Mouse (Mus musculus) CH12.LX (cell line): ENCODE data around the gene Trpt1. TPM values are rescaled to one million over a fixed set of nuclear protein-coding genes. Genes with fewer than 3 reads are reported as not detected.

Experiments used
- DNase-seq: peaks from one replicate; pipeline ENCODE4 v3.0.0-alpha.2; 2013; ENCODE audit errors: extremely low read depth
- H3K27ac ChIP-seq: 2 replicates; pipeline ENCODE4 v1.5.1; 2012; ENCODE audit warnings: low read depth, mild to moderate bottlenecking, control low read depth, moderate library complexity; ENCODE audit not compliant: insufficient read depth
- H3K27me3 ChIP-seq: replicated peaks from 2 replicates; pipeline ENCODE3; 2012; ENCODE audit warnings: inconsistent platforms
- H3K36me3 ChIP-seq, 2 experiments: replicated peaks in 1 of 2; 2 replicates each; pipeline versions ENCODE3 to v1.6.1; 2012; ENCODE audit warnings: inconsistent platforms in 1 of 2, low read length in 1 of 2, mild to moderate bottlenecking in 1 of 2, mixed read lengths in 1 of 2, moderate library complexity in 1 of 2; ENCODE audit not compliant: control insufficient read depth in 1 of 2, insufficient read depth in 1 of 2
- H3K4me1 ChIP-seq, 2 experiments: 2 replicates each; pipeline ENCODE4 v1.6.1; 2012; ENCODE audit warnings: inconsistent platforms in 1 of 2, moderate library complexity in 1 of 2; ENCODE audit not compliant: insufficient read depth in 2 of 2, control insufficient read depth in 1 of 2
- H3K4me2 ChIP-seq: 2 replicates; pipeline ENCODE4 v1.6.1; 2012; ENCODE audit warnings: low read depth, mild to moderate bottlenecking, control low read depth; ENCODE audit not compliant: poor library complexity, insufficient read depth, severe bottlenecking
- H3K4me3 ChIP-seq, 3 experiments: fragments of 150-350 bp in 1 of 3; sonication (generic) in 1 of 3; replicated peaks in 1 of 3; 2 replicates each; pipeline versions ENCODE3 to v1.5.1; 2011 to 2012; ENCODE audit warnings: low read depth in 2 of 3, low read length in 2 of 3, mild to moderate bottlenecking in 2 of 3, moderate library complexity in 2 of 3, control low read depth in 1 of 3, improper control_type of control experiment in 1 of 3, inconsistent platforms in 1 of 3, mixed read lengths in 1 of 3; ENCODE audit not compliant: poor library complexity in 1 of 3
- H3K79me2 ChIP-seq: replicated peaks from 2 replicates; pipeline ENCODE4 v1.6.1; 2012; ENCODE audit warnings: mild to moderate bottlenecking, moderate library complexity; ENCODE audit not compliant: control insufficient read depth, poor library complexity, insufficient read depth, severe bottlenecking; ENCODE audit errors: extremely low read depth
- H3K9ac ChIP-seq: 2 replicates; pipeline ENCODE4 v1.6.1; 2012; ENCODE audit warnings: low read depth, mild to moderate bottlenecking, control low read depth, moderate library complexity; ENCODE audit not compliant: insufficient read depth
- H3K9me3 ChIP-seq: replicated peaks from 2 replicates; pipeline ENCODE3; 2012; ENCODE audit warnings: low read length, inconsistent platforms, mixed read lengths
- BHLHE40 ChIP-seq: IDR thresholded peaks from 2 replicates; pipeline ENCODE4 v1.6.1; 2011; ENCODE audit warnings: mild to moderate bottlenecking, low read depth, low read length, improper control_type of control experiment
- CHD1 ChIP-seq: IDR thresholded peaks from 2 replicates; pipeline ENCODE4 v1.6.1; 2012; ENCODE audit warnings: low read depth, low read length, improper control_type of control experiment, inconsistent platforms
- CHD2 ChIP-seq: IDR thresholded peaks from 2 replicates; pipeline ENCODE4 v1.6.1; 2011; ENCODE audit warnings: low read length, improper control_type of control experiment
- E2F4 ChIP-seq: IDR thresholded peaks from 2 replicates; pipeline ENCODE4 v1.6.1; 2011; ENCODE audit warnings: low read depth, low read length, improper control_type of control experiment; ENCODE audit not compliant: insufficient replicate concordance
- EP300 ChIP-seq: IDR thresholded peaks from 2 replicates; pipeline ENCODE4 v1.6.1; 2011; ENCODE audit warnings: low read length, improper control_type of control experiment
- ETS1 ChIP-seq: conservative IDR thresholded peaks from 2 replicates; pipeline ENCODE4 v1.6.1; 2012; ENCODE audit warnings: low read depth, mild to moderate bottlenecking, inconsistent platforms, low read length, improper control_type of control experiment, moderate library complexity
- GABPA ChIP-seq: IDR thresholded peaks from 2 replicates; pipeline ENCODE4 v1.6.1; 2012; ENCODE audit warnings: low read depth, low read length, improper control_type of control experiment, inconsistent platforms; ENCODE audit not compliant: insufficient replicate concordance
- HCFC1 ChIP-seq: IDR thresholded peaks from 2 replicates; pipeline ENCODE4 v1.6.1; 2012; ENCODE audit warnings: low read depth, mild to moderate bottlenecking, inconsistent platforms, low read length, improper control_type of control experiment
- IRF4 ChIP-seq: IDR thresholded peaks from 2 replicates; pipeline ENCODE4 v1.6.1; 2014; ENCODE audit warnings: low read depth, mild to moderate bottlenecking, inconsistent platforms, low read length, improper control_type of control experiment
- JUN ChIP-seq: IDR thresholded peaks from 2 replicates; pipeline ENCODE4 v1.6.1; 2011; ENCODE audit warnings: low read depth, mild to moderate bottlenecking, low read length, improper control_type of control experiment, moderate library complexity; ENCODE audit not compliant: insufficient read depth
- JUND ChIP-seq: conservative IDR thresholded peaks from 2 replicates; pipeline ENCODE4 v1.6.1; 2011; ENCODE audit warnings: low read depth, low read length, improper control_type of control experiment
- KAT2A ChIP-seq: IDR thresholded peaks from 2 replicates; pipeline ENCODE4 v1.6.1; 2012; ENCODE audit warnings: low read length, improper control_type of control experiment, inconsistent platforms; ENCODE audit not compliant: insufficient replicate concordance
- MAFK ChIP-seq: IDR thresholded peaks from 2 replicates; pipeline ENCODE4 v1.6.1; 2011; ENCODE audit warnings: low read length, improper control_type of control experiment; ENCODE audit not compliant: insufficient replicate concordance
- MAX ChIP-seq: IDR thresholded peaks from 2 replicates; pipeline ENCODE4 v1.6.1; 2011; ENCODE audit warnings: low read length, improper control_type of control experiment
- MAZ ChIP-seq: IDR thresholded peaks from 2 replicates; pipeline ENCODE4 v1.6.1; 2012; ENCODE audit warnings: low read depth, mild to moderate bottlenecking, inconsistent platforms, low read length, improper control_type of control experiment, moderate library complexity
- MEF2A ChIP-seq: IDR thresholded peaks from 2 replicates; pipeline ENCODE4 v1.6.1; 2014; ENCODE audit warnings: low read depth, mild to moderate bottlenecking, inconsistent platforms, low read length, improper control_type of control experiment, borderline replicate concordance
- MXI1 ChIP-seq: IDR thresholded peaks from 2 replicates; pipeline ENCODE4 v1.6.1; 2011; ENCODE audit warnings: mild to moderate bottlenecking, low read depth, low read length, improper control_type of control experiment
- MYC ChIP-seq: IDR thresholded peaks from 2 replicates; pipeline ENCODE4 v1.6.1; 2011; ENCODE audit warnings: low read depth, mild to moderate bottlenecking, improper control_type of control experiment, low read length
- NELFE ChIP-seq: IDR thresholded peaks from 2 replicates; pipeline ENCODE4 v1.6.1; 2011; ENCODE audit warnings: low read depth, low read length, improper control_type of control experiment
- NRF1 ChIP-seq: IDR thresholded peaks from 2 replicates; pipeline ENCODE4 v1.6.1; 2014; ENCODE audit warnings: low read depth, mild to moderate bottlenecking, inconsistent platforms, low read length, improper control_type of control experiment, moderate library complexity
- POLR2A ChIP-seq: IDR thresholded peaks from 2 replicates; pipeline ENCODE4 v1.6.1; 2011; ENCODE audit warnings: low read depth, mild to moderate bottlenecking, improper control_type of control experiment, low read length
- POLR2AphosphoS2 ChIP-seq: IDR thresholded peaks from 2 replicates; pipeline ENCODE4 v1.6.1; 2011; ENCODE audit warnings: low read depth, low read length, improper control_type of control experiment
- RCOR1 ChIP-seq: conservative IDR thresholded peaks from 2 replicates; pipeline ENCODE4 v1.6.1; 2012; ENCODE audit warnings: low read depth, mild to moderate bottlenecking, inconsistent platforms, low read length, improper control_type of control experiment
- TBP ChIP-seq: conservative IDR thresholded peaks from 2 replicates; pipeline ENCODE4 v1.6.1; 2011; ENCODE audit warnings: low read depth, low read length, improper control_type of control experiment
- TCF12 ChIP-seq: IDR thresholded peaks from 2 replicates; pipeline ENCODE4 v1.6.1; 2014; ENCODE audit warnings: low read depth, mild to moderate bottlenecking, inconsistent platforms, low read length, improper control_type of control experiment
- UBTF ChIP-seq: IDR thresholded peaks from 2 replicates; pipeline ENCODE4 v1.6.1; 2012; ENCODE audit warnings: low read depth, mild to moderate bottlenecking, inconsistent platforms, low read length, improper control_type of control experiment, moderate library complexity
- USF1 ChIP-seq: IDR thresholded peaks from 2 replicates; pipeline ENCODE4 v1.6.1; 2014; ENCODE audit warnings: low read depth, mild to moderate bottlenecking, inconsistent platforms, low read length, improper control_type of control experiment
- USF2 ChIP-seq: conservative IDR thresholded peaks from 2 replicates; pipeline ENCODE4 v1.6.1; 2011; ENCODE audit warnings: low read depth, low read length, improper control_type of control experiment
- ZMIZ1 ChIP-seq: IDR thresholded peaks from 2 replicates; pipeline ENCODE4 v1.6.1; 2012; ENCODE audit warnings: low read depth, mild to moderate bottlenecking, inconsistent platforms, low read length, improper control_type of control experiment
- dilution Hi-C: fragments of 300-500 bp; cut with MboI; formaldehyde crosslinking; loops from 2 replicates; pipeline ENCODE4 v1.14.3; 2020; ENCODE audit warnings: low sequenced_read_pairs; ENCODE audit not compliant: extremely low pct_unique_long_range_greater_than_20kb, extremely low pct_ligation_motif_present
- in situ Hi-C: fragments of 300-500 bp; cut with MboI; formaldehyde crosslinking; loops from 3 replicates; pipeline ENCODE4 v1.14.3; 2019; ENCODE audit warnings: low sequenced_read_pairs, low pct_ligation_motif_present, low pct_unique_long_range_greater_than_20kb, mixed read lengths
- polyA plus RNA-seq: library from polyadenylated mRNA; unstranded; fragments of >175 nt; gene quantifications from 2 replicates; pipeline ENCODE4 v1.2.1, GENCODE M21; 2012; ENCODE audit warnings: low read depth; ENCODE audit not compliant: insufficient read length
- total RNA-seq, 2 experiments: library from RNA; depleted of rRNA; stranded (reverse); fragments of 300-350 nt in 1 of 2; fragments of >200 nt in 1 of 2; gene quantifications; 2 replicates each; pipeline ENCODE4 v1.2.3; 2012 to 2014

Gene Trpt1
- total and polyA plus RNA-seq, 3 experiments = 3.1 to 4.7 (median 3.4) TPM

DNA sequence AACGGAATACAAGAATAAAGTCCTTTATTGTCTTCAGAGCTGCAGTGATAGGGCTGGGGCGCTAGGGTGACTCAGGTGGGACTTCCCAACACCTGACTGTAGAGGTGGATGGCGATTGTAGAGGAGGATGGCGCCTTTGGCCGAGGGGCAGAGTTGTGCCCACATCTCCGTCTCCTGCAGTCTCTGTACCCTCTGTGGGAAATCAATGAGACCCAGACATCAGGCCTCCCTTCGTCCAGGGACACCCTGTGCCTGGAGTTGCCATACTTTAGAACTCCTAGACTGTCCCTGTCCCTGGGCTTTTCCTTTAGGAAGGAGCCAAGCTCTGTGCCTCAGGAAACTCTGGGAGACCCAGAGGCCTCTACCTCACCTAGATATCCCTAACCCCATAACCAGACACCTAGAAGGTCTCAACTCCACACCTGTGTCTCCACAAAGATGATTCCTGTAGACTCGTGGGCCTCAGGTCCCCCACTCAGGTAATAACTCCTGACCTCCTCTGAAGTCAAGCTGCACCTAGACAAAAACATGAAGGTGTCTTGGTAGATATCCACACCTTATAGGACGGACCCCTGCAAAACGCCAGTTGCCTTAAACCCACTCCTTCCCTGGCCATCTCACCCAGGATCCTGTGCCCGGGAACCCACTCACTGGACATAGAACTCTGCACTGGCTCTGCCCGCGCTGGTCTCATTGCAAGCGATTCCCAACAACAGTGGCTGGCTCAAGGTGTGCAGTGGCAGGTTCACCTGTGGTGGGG, 2.7 kb upstream of the Trpt1 start:
- H3K4me1 ChIP-seq = peaks cover 4 to 47% of the 10 kb centered on the region in 2 experiments

DNA sequence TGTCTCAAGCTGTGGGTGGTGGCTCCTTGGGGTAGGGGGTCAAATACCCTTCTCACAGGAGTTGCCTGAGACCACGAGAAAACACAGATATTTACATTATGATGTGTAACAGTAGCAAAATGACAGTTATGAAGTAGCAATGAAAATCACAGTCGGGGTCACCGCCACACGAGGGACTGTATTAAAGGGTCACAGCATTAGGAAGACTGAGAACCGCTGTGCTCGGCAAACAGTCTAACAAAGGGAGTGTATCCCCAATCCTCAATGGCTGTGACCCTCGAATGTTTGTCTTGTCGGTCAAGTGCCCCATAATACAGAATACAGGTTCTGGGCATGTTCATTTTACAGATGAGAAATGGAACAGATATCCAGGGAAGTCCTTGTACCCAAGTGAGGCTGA, 1.9 kb upstream of the Trpt1 start:
- Histone ChIP-seq H3K36me3 (peaks cover 13 to 24% of the 10 kb centered on the region in 2 experiments), H3K27me3 (no peaks in the 10 kb centered on the region), H3K4me2 (peak overlapping the region; percentile 67; the same call in 1 of the 2 replicates), H3K79me2 (no peaks in the 10 kb centered on the region), H3K9me3 (no peaks in the 10 kb centered on the region), H3K9ac (no peak overlapping the region), H3K4me3 (no peak overlapping the region), H3K4me1 (peaks cover 4 to 47% of the 10 kb centered on the region in 2 experiments), H3K27ac (no peak overlapping the region)
- in situ Hi-C loops = no loop called here
- TF ChIP-seq USF1 = no peak
- no peak for TF ChIP-seq TBP
- no peak for TF ChIP-seq RCOR1
- no peak for TF ChIP-seq UBTF
- no peak for TF ChIP-seq EP300
- TF ChIP-seq GABPA = no peak
- no peak for TF ChIP-seq KAT2A
- no peak for TF ChIP-seq JUND
- no peak for TF ChIP-seq HCFC1
- no peak for TF ChIP-seq NELFE
- no peak for TF ChIP-seq MYC
- no peak for TF ChIP-seq NRF1
- TF ChIP-seq POLR2A = no peak
- no peak for TF ChIP-seq CHD1
- no peak for TF ChIP-seq BHLHE40
- no peak for TF ChIP-seq JUN
- no peak for TF ChIP-seq USF2
- TF ChIP-seq IRF4 = no peak
- no peak for TF ChIP-seq E2F4
- TF ChIP-seq ZMIZ1 = no peak
- dilution Hi-C loops = no loop called here
- DNase-seq = no peak

More for the DNA sequence above, 2.7 kb upstream of the Trpt1 start:
- Histone ChIP-seq H3K27me3 (no peaks in the 10 kb centered on the region), H3K27ac (peak overlapping the region; percentile 9; the same call in 1 of the 2 replicates), H3K9ac (peak overlapping the region; percentile 46), H3K4me2 (peak overlapping the region; percentile 80), H3K36me3 (peaks cover 6 to 15% of the 10 kb centered on the region in 2 experiments), H3K9me3 (no peaks in the 10 kb centered on the region), H3K79me2 (no peaks in the 10 kb centered on the region), H3K4me3 (peak overlapping the region; percentile 6 to 69 (median 23))
- in situ Hi-C loops (no loop called here), dilution Hi-C loops (no loop called here)
- no peak for DNase-seq
- TF ChIP-seq POLR2A = no peak
- no peak for TF ChIP-seq MAFK
- TF ChIP-seq TBP = no peak
- no peak for TF ChIP-seq NRF1
- no peak for TF ChIP-seq HCFC1
- no peak for TF ChIP-seq RCOR1
- TF ChIP-seq JUND = no peak
- no peak for TF ChIP-seq MEF2A
- no peak for TF ChIP-seq CHD2
- no peak for TF ChIP-seq EP300
- no peak for TF ChIP-seq MAX
- no peak for TF ChIP-seq ETS1
- TF ChIP-seq ZMIZ1 = no peak
- no peak for TF ChIP-seq UBTF
- TF ChIP-seq JUN = no peak
- no peak for TF ChIP-seq USF2
- TF ChIP-seq MXI1 = no peak
- no peak for TF ChIP-seq TCF12
- no peak for TF ChIP-seq POLR2AphosphoS2
- no peak for TF ChIP-seq MAZ
